Mouse (Mus musculus) right cerebral cortex, postnatal 4 days (tissue): ENCODE results near the gene Psg27.
"Not testable (repeated sequence)": the region's sequence is repeated elsewhere in the genome, so short reads cannot be mapped to it uniquely, and the experiment has no call there.

Source experiments
- DNase-seq: peaks from one replicate; pipeline ENCODE4 v3.0.0-alpha.2; 2022

Psg27 gene

GRCm38 (mm10) chr7:18567205-18567604 lies at the start of gene Psg27:
Gene Psg27 (minus strand): TSS chr7:18567305.
- DNase-seq = no peak

- DNase-seq = not testable (repeated sequence)
These were observed 49.3 kb upstream of the Psg27 start, which contains the start of gene Psg23 for GRCm38 (mm10) chr7:18616401-18616800. Gene Psg23 (minus strand): TSS chr7:18616501.

- DNase-seq = no peak
These were observed 7.3 kb downstream of the Psg27 start for GRCm38 (mm10) chr7:18559850-18560249.

- DNase-seq = not testable (repeated sequence)
These were observed 11.4 kb downstream of the Psg27 start for GRCm38 (mm10) chr7:18555751-18556150.

GRCm38 (mm10) chr7:18533420-18533819 lies 33.7 kb downstream of the Psg27 start:
- no peak for DNase-seq

- no peak for DNase-seq
These were observed 34.9 kb downstream of the Psg27 start, which contains the start of gene Psg25 for GRCm38 (mm10) chr7:18532169-18532568. Gene Psg25 (minus strand): TSS chr7:18532269.

GRCm38 (mm10) chr7:18524668-18525067 lies 42.4 kb downstream of the Psg27 start:
- no peak for DNase-seq

- not testable (repeated sequence) for DNase-seq
These were observed 54.3 kb downstream of the Psg27 start for GRCm38 (mm10) chr7:18512848-18513247.

GRCm38 (mm10) chr7:18512417-18512816 lies 54.7 kb downstream of the Psg27 start:
- DNase-seq = not testable (repeated sequence)

- DNase-seq = peak; percentile 1
These were observed 55.6 kb downstream of the Psg27 start for GRCm38 (mm10) chr7:18511479-18511878.
